ENCODE assay signal across 10 mouse cellular contexts in the genomic region with DNA sequence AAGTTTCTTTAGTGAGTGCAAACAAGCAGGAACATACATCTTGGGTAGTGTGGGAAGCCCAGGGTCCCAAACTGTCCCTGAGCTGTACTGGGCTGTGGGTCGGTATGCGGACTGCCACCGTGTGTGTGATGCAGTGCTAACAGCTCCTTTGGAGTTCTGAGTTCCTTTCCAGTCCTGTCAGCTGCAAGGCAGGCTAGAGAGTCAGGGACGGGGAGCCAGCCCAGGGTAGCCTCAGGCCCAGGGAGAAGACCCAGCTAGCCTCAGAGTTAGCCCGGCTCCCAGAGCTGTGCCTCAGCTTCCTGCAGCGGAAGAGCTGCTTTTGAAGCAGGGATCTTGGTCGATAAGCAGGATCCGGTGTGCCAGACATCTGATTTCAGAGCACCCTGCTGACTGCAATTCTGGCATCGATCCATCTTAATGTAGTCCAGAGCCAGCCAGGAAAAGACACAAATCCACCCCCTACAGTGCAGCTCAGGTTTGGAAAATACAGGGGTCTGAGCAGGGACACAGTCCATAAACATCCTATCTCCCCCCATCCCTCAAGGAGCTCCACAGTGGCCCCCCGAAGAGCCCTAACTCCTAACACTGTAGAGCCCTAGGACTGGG. TPM values are rescaled to one million over a fixed set of nuclear protein-coding genes. Genes with fewer than 3 reads are reported as not detected.
DNase-seq lines count a peak whose midpoint lies in the region; ATAC-seq lines count a peak whose summit lies in the region.
"Had no signal": no experiment of that assay in that cellular context is flagged by ENCODE, and none has a peak within 500 bp of the region (broad histone marks: within the 10 kb centered on the region; RNA-seq: fewer than 3 reads in every experiment).

No protein-coding gene starts in this region.

- no peak overlapping the region for H3K9ac ChIP-seq in heart, embryonic 15.5 days
- H3K9ac ChIP-seq in midbrain, embryonic 16.5 days (ENCODE audit: low read depth, low read length): peak overlapping the region; percentile 28; the same call in 1 of the 2 replicates
- H3K9ac ChIP-seq in midbrain, embryonic 11.5 days (ENCODE audit: low read length): no peak overlapping the region
- H3K9ac ChIP-seq in neural tube, embryonic 15.5 days (replicated peaks): no peak overlapping the region

- no peak overlapping the region for H3K4me2 ChIP-seq in heart, embryonic 15.5 days
- H3K4me2 ChIP-seq in midbrain, embryonic 16.5 days (ENCODE audit: low read length): no peak overlapping the region
- no peak overlapping the region for H3K4me2 ChIP-seq in midbrain, embryonic 11.5 days
- no peak overlapping the region for H3K4me2 ChIP-seq in neural tube, embryonic 15.5 days
- H3K4me2 ChIP-seq: heart, embryonic 11.5 days had no signal

- no peaks in the 10 kb centered on the region for H3K9me3 ChIP-seq in heart, embryonic 15.5 days (replicated peaks)
- H3K9me3 ChIP-seq in midbrain, embryonic 16.5 days (replicated peaks; ENCODE audit: control insufficient read depth, low read length, poor library complexity, severe bottlenecking): no peaks in the 10 kb centered on the region
- H3K9me3 ChIP-seq in midbrain, embryonic 11.5 days (ENCODE audit: control insufficient read depth, low read length): no peaks in the 10 kb centered on the region
- no peaks in the 10 kb centered on the region for H3K9me3 ChIP-seq in neural tube, embryonic 15.5 days (replicated peaks)

- no peak for ATAC-seq in heart, embryonic 15.5 days (replicated peaks; ENCODE audit: insufficient number of reproducible peaks, insufficient read depth, low FRiP score, low read depth)
- ATAC-seq in midbrain, embryonic 16.5 days: no peak
- no peak for ATAC-seq in midbrain, embryonic 11.5 days (ENCODE audit: low FRiP score)
- no peak for ATAC-seq in neural tube, embryonic 15.5 days (ENCODE audit: low FRiP score)

- H3K4me1 ChIP-seq in heart, embryonic 15.5 days (replicated peaks): peaks cover 18% of the 10 kb centered on the region
- no peaks in the 10 kb centered on the region; the same call in 1 of the 2 replicates for H3K4me1 ChIP-seq in midbrain, embryonic 16.5 days (ENCODE audit: control insufficient read depth, insufficient read depth, low read length)
- no peaks in the 10 kb centered on the region for H3K4me1 ChIP-seq in midbrain, embryonic 11.5 days (ENCODE audit: control insufficient read depth, insufficient read depth, low read length)
- H3K4me1 ChIP-seq in neural tube, embryonic 15.5 days: peaks cover 17% of the 10 kb centered on the region

- WGBS in heart, embryonic 15.5 days: 57% methylated on average over 10 of the region's 10 CpGs
- 74% methylated on average over 10 of the region's 10 CpGs for WGBS in midbrain, embryonic 16.5 days
- 90% methylated on average over 10 of the region's 10 CpGs for WGBS in midbrain, embryonic 11.5 days
- WGBS in neural tube, embryonic 15.5 days: 69% methylated on average over 10 of the region's 10 CpGs

- H3K27ac ChIP-seq in heart, embryonic 15.5 days: 0 out of 2 replicates have a peak overlapping the region, but pooled peaks have one; percentile 27
- H3K27ac ChIP-seq in midbrain, embryonic 16.5 days (ENCODE audit: low read length): no peak overlapping the region
- no peak overlapping the region for H3K27ac ChIP-seq in midbrain, embryonic 11.5 days (ENCODE audit: low read depth, low read length)
- H3K27ac ChIP-seq in neural tube, embryonic 15.5 days (replicated peaks): peak overlapping the region; percentile 48; the same call in 1 of the 2 replicates

- intact Hi-C loops in heart, postnatal 14 days (cut with DNase I): loop anchor here (5.0 kb wide), 1 partner anchor 57 kb away; no protein-coding TSS in a partner anchor

- H3K4me3 ChIP-seq in heart, embryonic 15.5 days: no peak overlapping the region
- no peak overlapping the region for H3K4me3 ChIP-seq in midbrain, embryonic 16.5 days (ENCODE audit: low read depth, low read length)
- H3K4me3 ChIP-seq in midbrain, embryonic 11.5 days (ENCODE audit: low read depth, low read length): no peak overlapping the region
- no peak overlapping the region for H3K4me3 ChIP-seq in neural tube, embryonic 15.5 days (replicated peaks)
- H3K4me3 ChIP-seq: myocyte had no signal

- no peaks in the 10 kb centered on the region for H3K27me3 ChIP-seq in heart, embryonic 15.5 days
- no peaks in the 10 kb centered on the region for H3K27me3 ChIP-seq in midbrain, embryonic 16.5 days (ENCODE audit: control insufficient read depth, insufficient read depth, low read depth, low read length)
- H3K27me3 ChIP-seq in midbrain, embryonic 11.5 days (ENCODE audit: control insufficient read depth, insufficient read depth, low read length): no peaks in the 10 kb centered on the region
- no peaks in the 10 kb centered on the region for H3K27me3 ChIP-seq in neural tube, embryonic 15.5 days (replicated peaks)

- peaks cover 25% of the 10 kb centered on the region for H3K36me3 ChIP-seq in heart, embryonic 15.5 days
- 0 out of 2 replicates have a peak, but pooled peaks cover 8% of the 10 kb centered on the region for H3K36me3 ChIP-seq in midbrain, embryonic 16.5 days (ENCODE audit: control insufficient read depth, insufficient read depth, low read length)
- H3K36me3 ChIP-seq in midbrain, embryonic 11.5 days (ENCODE audit: control insufficient read depth, insufficient read depth, low read length): peaks cover under 1% of the 10 kb centered on the region; the same call in 1 of the 2 replicates
- H3K36me3 ChIP-seq in neural tube, embryonic 15.5 days: peaks cover 31% of the 10 kb centered on the region

- DNase-seq in cerebellum, postnatal 25 days: peak; percentile 28 to 40
- DNase-seq in cerebellum, adult 11 months: no peak
- no peak for DNase-seq in heart, postnatal 14 days
- no peak for DNase-seq in midbrain, embryonic 11.5 days (ENCODE audit: low spot score, missing footprints)
- no peak for DNase-seq in thymus, postnatal 10 days (ENCODE audit: low spot score in 2 of 2)

RNA-seq across cellular contexts. Expression of gene Ndufaf8, which starts 21.3 kb away (rescaled TPM):
- 80.9 and 84.1 TPM in 2 replicates for polyA plus RNA-seq in heart, embryonic 15.5 days (2015; fragmentation: Nextera tagmentation; extraction: Ambion mirVana)
- total RNA-seq in heart, postnatal 14 days (2021): 10 to 100 TPM; 55.4 to 59.2 TPM
- polyA plus RNA-seq in midbrain, embryonic 16.5 days (2015; fragmentation: Nextera tagmentation; extraction: Ambion mirVana): 41.4 and 46.8 TPM in 2 replicates
- polyA plus RNA-seq in midbrain, embryonic 11.5 days (2014; fragmentation: Nextera tagmentation; extraction: Ambion mirVana): 58.4 and 61.3 TPM in 2 replicates
- 49.4 and 64.3 TPM in 2 replicates for polyA plus RNA-seq in neural tube, embryonic 15.5 days (2015; fragmentation: Nextera tagmentation; extraction: Ambion mirVana)

RNA-seq across cellular contexts. Expression of gene Tepsin, which starts 21.5 kb away (rescaled TPM):
- polyA plus RNA-seq in heart, embryonic 15.5 days (2015; fragmentation: Nextera tagmentation; extraction: Ambion mirVana): 13.2 and 17.0 TPM in 2 replicates
- total RNA-seq in heart, postnatal 14 days (2021): 1 to 10 TPM; 9.6 to 10.0 TPM
- polyA plus RNA-seq in midbrain, embryonic 16.5 days (2015; fragmentation: Nextera tagmentation; extraction: Ambion mirVana): 20.7 and 21.3 TPM in 2 replicates
- 12.3 and 14.2 TPM in 2 replicates for polyA plus RNA-seq in midbrain, embryonic 11.5 days (2014; fragmentation: Nextera tagmentation; extraction: Ambion mirVana)
- 22.3 and 23.9 TPM in 2 replicates for polyA plus RNA-seq in neural tube, embryonic 15.5 days (2015; fragmentation: Nextera tagmentation; extraction: Ambion mirVana)

RNA-seq across cellular contexts. Expression of gene Slc38a10, which starts 31.1 kb away (rescaled TPM):
- polyA plus RNA-seq in heart, embryonic 15.5 days (2015; fragmentation: Nextera tagmentation; extraction: Ambion mirVana): 77.5 and 91.4 TPM in 2 replicates
- 10 to 100 TPM; 78.7 to 83.5 TPM for total RNA-seq in heart, postnatal 14 days (2021)
- 118 TPM in 2 replicates for polyA plus RNA-seq in midbrain, embryonic 16.5 days (2015; fragmentation: Nextera tagmentation; extraction: Ambion mirVana)
- 46.3 and 53.3 TPM in 2 replicates for polyA plus RNA-seq in midbrain, embryonic 11.5 days (2014; fragmentation: Nextera tagmentation; extraction: Ambion mirVana)
- 107 and 112 TPM in 2 replicates for polyA plus RNA-seq in neural tube, embryonic 15.5 days (2015; fragmentation: Nextera tagmentation; extraction: Ambion mirVana)

RNA-seq across cellular contexts. Expression of gene Cep131, which starts 33.4 kb away (rescaled TPM):
- polyA plus RNA-seq in heart, embryonic 15.5 days (2015; fragmentation: Nextera tagmentation; extraction: Ambion mirVana): 9.9 and 16.5 TPM in 2 replicates
- total RNA-seq in heart, postnatal 14 days (2021): 1 to 10 TPM; 9.1 to 9.6 TPM
- 29.5 and 30.4 TPM in 2 replicates for polyA plus RNA-seq in midbrain, embryonic 16.5 days (2015; fragmentation: Nextera tagmentation; extraction: Ambion mirVana)
- 24.9 and 28.9 TPM in 2 replicates for polyA plus RNA-seq in midbrain, embryonic 11.5 days (2014; fragmentation: Nextera tagmentation; extraction: Ambion mirVana)
- polyA plus RNA-seq in neural tube, embryonic 15.5 days (2015; fragmentation: Nextera tagmentation; extraction: Ambion mirVana): 26.0 and 27.2 TPM in 2 replicates

Comparison
In these comparisons a context has a peak if more than half of its experiments do, and no peak if none do; other contexts are left out.
1. DNase-seq: peak in cerebellum, postnatal 25 days (2 of 2); none in cerebellum, adult 11 months (single experiment), heart, postnatal 14 days (0 of 2), midbrain, embryonic 11.5 days (single experiment) and thymus, postnatal 10 days (0 of 2).
2. H3K27ac ChIP-seq: peak in heart, embryonic 15.5 days (single experiment) and neural tube, embryonic 15.5 days (single experiment); none in midbrain, embryonic 16.5 days (single experiment) and midbrain, embryonic 11.5 days (single experiment).